Mouse (Mus musculus) heart, postnatal 0 days (tissue): ENCODE measurements around the gene Tmem222. TPM values are rescaled to one million over a fixed set of nuclear protein-coding genes. Genes with fewer than 3 reads are reported as not detected.

Experiments used
- ATAC-seq: fragments of 200-750 bp; cut with Nextera tagmentation; 2 replicates; pipeline ENCODE4 v1.8.0; 2017; ENCODE audit warnings: low read depth, moderate number of reproducible peaks, moderate library complexity; ENCODE audit not compliant: insufficient read depth
- DNase-seq: peaks from one replicate; pipeline ENCODE4 v3.0.0-alpha.2; 2016; ENCODE audit warnings: low spot score
- H3K27ac ChIP-seq: fragments of 300-500 bp; sonication (generic); 2 replicates; pipeline ENCODE4 v1.5.1; 2014; ENCODE audit warnings: low read depth, mild to moderate bottlenecking
- H3K27me3 ChIP-seq: fragments of 300-500 bp; sonication (generic); 2 replicates; pipeline ENCODE4 v1.6.1; 2014; ENCODE audit warnings: low read length, mixed read lengths; ENCODE audit not compliant: control insufficient read depth, insufficient read depth
- H3K36me3 ChIP-seq: fragments of 300-500 bp; sonication (generic); replicated peaks from 2 replicates; pipeline ENCODE4 v1.6.1; 2014; ENCODE audit warnings: low read length, mixed read lengths; ENCODE audit not compliant: control insufficient read depth, insufficient read depth
- H3K4me1 ChIP-seq: fragments of 300-500 bp; sonication (generic); 2 replicates; pipeline ENCODE4 v1.6.1; 2014; ENCODE audit warnings: antibody characterized with exemption; ENCODE audit not compliant: control insufficient read depth, insufficient read depth
- H3K4me2 ChIP-seq: fragments of 300-500 bp; sonication (generic); 2 replicates; pipeline ENCODE4 v1.6.1; 2014; ENCODE audit warnings: low read depth, mild to moderate bottlenecking, low read length, moderate library complexity
- H3K4me3 ChIP-seq: fragments of 300-500 bp; sonication (generic); 2 replicates; pipeline ENCODE4 v1.5.1; 2014; ENCODE audit warnings: low read depth, low read length
- H3K9ac ChIP-seq: fragments of 300-500 bp; sonication (generic); replicated peaks from 2 replicates; pipeline ENCODE4 v1.6.1; 2014; ENCODE audit warnings: low read depth, low read length, mixed read lengths
- H3K9me3 ChIP-seq: fragments of 300-500 bp; sonication (generic); replicated peaks from 2 replicates; pipeline ENCODE4 v1.6.1; 2016; ENCODE audit warnings: low read length; ENCODE audit not compliant: control insufficient read depth
- CTCF ChIP-seq: IDR thresholded peaks from 2 replicates; pipeline ENCODE4 v1.5.1; 2016; ENCODE audit warnings: antibody characterized with exemption, control low read depth, low read depth
- EP300 ChIP-seq: IDR thresholded peaks from 2 replicates; pipeline ENCODE4 v1.6.1; 2016; ENCODE audit warnings: antibody characterized with exemption, low read depth
- WGBS: fragments of 180-500 bp; shearing (Covaris S2); extraction: QIAGEN DNeasy Blood & Tissue Kit; methylation state at CpG from one replicate; pipeline ENCODE4 v1.1.7; 2014; 5-methylcytosine and 5-hydroxymethylcytosine counted together
- polyA plus RNA-seq: library from polyadenylated mRNA; unstranded; fragments of >200 nt; fragmentation: Nextera tagmentation; extraction: Ambion mirVana; gene quantifications from 2 replicates; pipeline ENCODE4 v1.2.1, GENCODE M21; 2015
- total RNA-seq: library from RNA; depleted of rRNA; stranded (reverse); fragments of >200 nt; gene quantifications from 2 replicates; pipeline ENCODE4 v1.2.3, GENCODE M21; 2014; ENCODE audit warnings: low replicate concordance

The Tmem222 gene
- total and polyA plus RNA-seq, 2 experiments from 2014 or later, result 45.0 to 103 TPM

GRCm38 (mm10) chr4:133307331-133307730 lies 29.7 kb upstream of the Tmem222 start:
- no peak overlapping the region for H3K27ac ChIP-seq
- no peaks in the 10 kb centered on the region for H3K27me3 ChIP-seq
- peak; percentile 63 for TF ChIP-seq CTCF
- no peak for TF ChIP-seq EP300
- WGBS, result 37% methylated on average over 3 of the region's 3 CpGs
- H3K4me1 ChIP-seq, result no peaks in the 10 kb centered on the region
- H3K9ac ChIP-seq, result no peak overlapping the region
- no peak overlapping the region for H3K4me2 ChIP-seq
- no peak for DNase-seq
- H3K9me3 ChIP-seq, result no peaks in the 10 kb centered on the region
- H3K36me3 ChIP-seq, result peaks cover 18% of the 10 kb centered on the region
- no peak for ATAC-seq
- H3K4me3 ChIP-seq, result no peak overlapping the region

DNA sequence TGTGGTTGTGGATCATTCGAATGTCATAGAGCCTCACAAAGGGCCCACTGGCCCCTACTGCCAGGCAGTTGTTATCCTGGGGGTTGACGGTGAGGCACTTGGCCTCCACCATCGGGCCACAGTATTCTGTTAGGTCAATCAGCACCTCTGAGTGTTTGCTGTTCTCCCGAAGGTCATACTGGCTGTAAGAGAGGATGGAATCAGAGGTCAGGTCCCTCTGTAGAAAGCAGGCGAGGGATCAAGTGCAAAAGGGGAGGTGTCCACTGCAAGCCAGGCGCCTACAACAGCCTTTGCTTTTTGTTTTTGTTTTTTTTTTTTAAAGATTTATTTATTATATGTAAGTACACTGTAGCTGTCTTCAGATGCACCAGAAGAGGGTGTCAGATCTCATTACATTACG lies 28.2 kb upstream of the Tmem222 start:
- 60% methylated on average over 7 of the region's 7 CpGs for WGBS
- Histone ChIP-seq H3K4me1 (no peaks in the 10 kb centered on the region), H3K9me3 (no peaks in the 10 kb centered on the region), H3K4me3 (no peak overlapping the region), H3K27me3 (no peaks in the 10 kb centered on the region), H3K9ac (no peak overlapping the region), H3K27ac (no peak overlapping the region), H3K4me2 (no peak overlapping the region), H3K36me3 (peaks cover 26% of the 10 kb centered on the region)
- no peak for ATAC-seq
- DNase-seq, result no peak
- no peak for TF ChIP-seq EP300
- no peak for TF ChIP-seq CTCF

DNA sequence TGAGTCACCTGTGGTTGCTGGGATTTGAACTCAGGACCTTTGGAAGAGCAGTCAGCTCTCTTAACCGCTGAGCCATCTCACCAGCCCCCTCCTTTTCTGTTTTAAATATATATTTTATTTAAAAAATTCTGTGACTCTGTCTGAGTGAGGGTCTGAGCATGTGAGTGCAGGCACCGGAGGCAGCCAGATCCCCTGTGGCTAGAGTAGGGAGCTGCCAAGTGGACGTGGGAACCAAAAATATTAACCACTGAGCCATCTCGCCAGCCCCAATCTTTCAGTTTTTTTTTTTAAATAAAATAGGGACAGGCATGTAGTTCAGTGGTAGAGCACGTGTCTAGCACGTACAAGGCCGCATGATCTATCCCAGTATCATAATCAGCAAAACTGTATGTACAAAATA lies 27.2 kb upstream of the Tmem222 start:
- Histone ChIP-seq H3K9me3 (no peaks in the 10 kb centered on the region), H3K27ac (no peak overlapping the region), H3K9ac (no peak overlapping the region), H3K27me3 (no peaks in the 10 kb centered on the region), H3K4me1 (no peaks in the 10 kb centered on the region), H3K4me3 (no peak overlapping the region), H3K36me3 (peaks cover 36% of the 10 kb centered on the region), H3K4me2 (no peak overlapping the region)
- DNase-seq (no peak), ATAC-seq (no peak)
- WGBS, result 92% methylated on average over 7 of the region's 7 CpGs
- TF ChIP-seq CTCF, result no peak
- no peak for TF ChIP-seq EP300

DNA sequence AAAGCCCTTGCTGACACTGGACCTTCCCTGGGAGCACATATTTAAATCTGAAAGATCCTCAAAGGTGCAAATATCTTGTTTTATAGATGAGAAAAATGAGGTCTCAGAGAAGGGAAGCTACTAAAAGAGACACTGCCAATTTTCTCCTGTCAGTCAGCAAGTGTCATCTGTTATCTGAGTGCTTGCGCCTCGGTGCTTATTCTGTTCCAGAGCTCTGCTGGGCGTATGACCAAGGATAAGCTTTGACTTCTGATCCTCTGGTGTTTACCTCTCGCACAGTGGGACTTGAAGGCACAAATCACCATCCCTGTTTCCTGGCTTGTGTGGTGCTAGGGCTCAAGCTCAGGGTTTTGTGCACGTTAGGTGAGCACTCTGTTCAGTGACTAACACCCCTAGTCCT lies 25.1 kb upstream of the Tmem222 start:
- 62% methylated on average over 5 of the region's 5 CpGs for WGBS
- ATAC-seq (no peak), DNase-seq (no peak)
- no peak overlapping the region for H3K4me2 ChIP-seq
- H3K27me3 ChIP-seq, result no peaks in the 10 kb centered on the region
- H3K9ac ChIP-seq, result no peak overlapping the region; the same call in 1 of the 2 replicates
- H3K36me3 ChIP-seq, result peaks cover 44% of the 10 kb centered on the region
- H3K9me3 ChIP-seq, result no peaks in the 10 kb centered on the region
- H3K4me3 ChIP-seq, result no peak overlapping the region
- no peak for TF ChIP-seq CTCF
- no peak for TF ChIP-seq EP300
- no peak overlapping the region for H3K27ac ChIP-seq
- no peaks in the 10 kb centered on the region for H3K4me1 ChIP-seq

DNA sequence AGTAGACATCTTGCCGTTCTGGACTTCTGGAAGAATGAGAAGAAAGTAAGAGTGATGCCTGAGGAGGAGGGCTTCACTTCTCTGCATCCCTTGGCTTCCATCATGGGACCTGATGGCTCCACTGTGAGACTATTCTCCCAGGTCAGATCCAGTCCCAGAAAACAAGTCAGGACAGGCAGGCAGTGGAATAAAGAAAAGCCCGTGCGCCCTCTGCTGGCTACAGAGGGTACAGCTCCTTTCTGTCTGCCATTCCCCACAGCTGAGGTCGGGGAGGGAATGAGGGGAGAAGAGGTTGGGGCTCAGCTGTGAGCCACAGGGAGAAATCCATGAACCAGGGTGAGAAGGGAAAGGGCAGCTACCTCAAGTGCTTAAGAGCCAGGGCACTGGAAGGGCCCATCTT lies 24.2 kb upstream of the Tmem222 start:
- Histone ChIP-seq H3K4me1 (no peaks in the 10 kb centered on the region), H3K27ac (no peak overlapping the region), H3K9me3 (no peaks in the 10 kb centered on the region), H3K4me3 (no peak overlapping the region), H3K27me3 (no peaks in the 10 kb centered on the region), H3K36me3 (peaks cover 50% of the 10 kb centered on the region), H3K9ac (no peak overlapping the region), H3K4me2 (no peak overlapping the region)
- WGBS, result 27% methylated on average over 4 of the region's 4 CpGs
- DNase-seq, result peak; percentile 54
- TF ChIP-seq EP300 (no peak), CTCF (peak; percentile 89)
- no peak for ATAC-seq

- Histone ChIP-seq H3K9ac (no peak overlapping the region), H3K9me3 (no peaks in the 10 kb centered on the region), H3K36me3 (peaks cover 62% of the 10 kb centered on the region), H3K27me3 (no peaks in the 10 kb centered on the region), H3K4me2 (no peak overlapping the region), H3K27ac (no peak overlapping the region), H3K4me1 (no peaks in the 10 kb centered on the region), H3K4me3 (no peak overlapping the region)
- ATAC-seq, result no peak
- TF ChIP-seq EP300 (no peak), CTCF (no peak)
- 90% methylated on average over 11 of the region's 11 CpGs for WGBS
- DNase-seq, result no peak
Observed at GRCm38 (mm10) chr4:133300421-133300820, 22.8 kb upstream of the Tmem222 start.
